Mouse (Mus musculus) embryonic facial prominence, embryonic 15.5 days (tissue): Measurements from ENCODE around the gene Cnih3. TPM values are rescaled to one million over a fixed set of nuclear protein-coding genes. Genes with fewer than 3 reads are reported as not detected.
A peak's percentile ranks its signal among the peaks of the same experiment; 100 is the strongest.

Experiments
- ATAC-seq: fragments of 200-750 bp; cut with Nextera tagmentation; 2 replicates; pipeline ENCODE4 v1.8.0; 2017; ENCODE audit warnings: low read depth, moderate TSS enrichment; ENCODE audit not compliant: insufficient number of reproducible peaks, low FRiP score, low TSS enrichment
- H3K27ac ChIP-seq: fragments of 300-500 bp; sonication (generic); replicated peaks from 2 replicates; pipeline ENCODE4 v1.5.1; 2015; ENCODE audit warnings: mild to moderate bottlenecking, inconsistent platforms
- H3K27me3 ChIP-seq: fragments of 300-500 bp; sonication (generic); 2 replicates; pipeline ENCODE4 v1.6.1; 2015; ENCODE audit warnings: inconsistent platforms
- H3K36me3 ChIP-seq: fragments of 300-500 bp; sonication (generic); 2 replicates; pipeline ENCODE4 v1.6.1; 2015; ENCODE audit warnings: mild to moderate bottlenecking, inconsistent platforms
- H3K4me1 ChIP-seq: fragments of 300-500 bp; sonication (generic); 2 replicates; pipeline ENCODE4 v1.6.1; 2015; ENCODE audit warnings: inconsistent platforms
- H3K4me2 ChIP-seq: fragments of 300-500 bp; sonication (generic); replicated peaks from 2 replicates; pipeline ENCODE4 v1.6.1; 2015; ENCODE audit warnings: mild to moderate bottlenecking, inconsistent platforms
- H3K4me3 ChIP-seq: fragments of 300-500 bp; sonication (generic); replicated peaks from 2 replicates; pipeline ENCODE4 v1.5.1; 2015; ENCODE audit warnings: mild to moderate bottlenecking, inconsistent platforms
- H3K9ac ChIP-seq: fragments of 300-500 bp; sonication (generic); 2 replicates; pipeline ENCODE4 v1.6.1; 2015; ENCODE audit warnings: inconsistent platforms
- H3K9me3 ChIP-seq: fragments of 300-500 bp; sonication (generic); replicated peaks from 2 replicates; pipeline ENCODE4 v1.6.1; 2016; ENCODE audit warnings: inconsistent platforms
- WGBS: fragments of 180-500 bp; shearing (Covaris S2); methylation state at CpG from one replicate; pipeline ENCODE4 v1.1.7; 2015; 5-methylcytosine and 5-hydroxymethylcytosine counted together
- polyA plus RNA-seq: library from polyadenylated mRNA; unstranded; fragments of >200 nt; fragmentation: Nextera tagmentation; extraction: Ambion mirVana; gene quantifications from 2 replicates; pipeline ENCODE4 v1.2.1, GENCODE M21; 2015

The Cnih3 gene
- polyA plus RNA-seq, 1 experiment from 2014 or later = 1.8 TPM

- ATAC-seq = no peak
- H3K9me3 ChIP-seq = no peaks in the 10 kb centered on the region
- no peaks in the 10 kb centered on the region for H3K36me3 ChIP-seq
- H3K27me3 ChIP-seq = peaks cover 59% of the 10 kb centered on the region
- H3K9ac ChIP-seq = peak overlapping the region; percentile 0; the same call in 1 of the 2 replicates
- WGBS = 3% methylated on average over 33 of the region's 33 CpGs
- peak overlapping the region; percentile 90 for H3K4me2 ChIP-seq
- H3K4me3 ChIP-seq = peak overlapping the region; percentile 45
- H3K4me1 ChIP-seq = peaks cover 16% of the 10 kb centered on the region
- H3K27ac ChIP-seq = no peak overlapping the region
Observed at GRCm38 (mm10) chr1:181353200-181354097, 1.0 kb downstream of the Cnih3 start.

- 67% methylated on average over 5 of the region's 5 CpGs for WGBS
- H3K4me1 ChIP-seq = peaks cover 16% of the 10 kb centered on the region
- no peaks in the 10 kb centered on the region for H3K9me3 ChIP-seq
- H3K27ac ChIP-seq = no peak overlapping the region
- no peak overlapping the region for H3K4me2 ChIP-seq
- H3K36me3 ChIP-seq = no peaks in the 10 kb centered on the region
- peaks cover 53% of the 10 kb centered on the region for H3K27me3 ChIP-seq
- H3K9ac ChIP-seq = no peak overlapping the region
- no peak overlapping the region for H3K4me3 ChIP-seq
- ATAC-seq = no peak
Observed at GRCm38 (mm10) chr1:181355683-181356082, 3.3 kb downstream of the Cnih3 start.

- Histone ChIP-seq H3K36me3 (no peaks in the 10 kb centered on the region), H3K4me3 (no peak overlapping the region), H3K4me2 (no peak overlapping the region), H3K4me1 (peaks cover 9% of the 10 kb centered on the region), H3K27ac (no peak overlapping the region), H3K27me3 (peaks cover 31% of the 10 kb centered on the region), H3K9ac (no peak overlapping the region), H3K9me3 (no peaks in the 10 kb centered on the region)
- WGBS = 21% methylated on average over 2 of the region's 2 CpGs
- no peak for ATAC-seq
Observed at GRCm38 (mm10) chr1:181357870-181358269, 5.4 kb downstream of the Cnih3 start.

GRCm38 (mm10) chr1:181358526-181358925, 6.1 kb downstream of the Cnih3 start:
- no peak overlapping the region for H3K4me3 ChIP-seq
- H3K4me1 ChIP-seq = peaks cover 3% of the 10 kb centered on the region
- H3K9me3 ChIP-seq = no peaks in the 10 kb centered on the region
- no peak overlapping the region for H3K27ac ChIP-seq
- ATAC-seq = no peak
- no peak overlapping the region for H3K4me2 ChIP-seq
- H3K9ac ChIP-seq = no peak overlapping the region
- 66% methylated on average over 7 of the region's 7 CpGs for WGBS
- no peaks in the 10 kb centered on the region for H3K36me3 ChIP-seq
- H3K27me3 ChIP-seq = peaks cover 25% of the 10 kb centered on the region

GRCm38 (mm10) chr1:181360732-181361131, 8.3 kb downstream of the Cnih3 start:
- H3K9ac ChIP-seq = no peak overlapping the region
- no peak overlapping the region for H3K4me3 ChIP-seq
- no peak overlapping the region for H3K4me2 ChIP-seq
- H3K27me3 ChIP-seq = 0 out of 2 replicates have a peak, but pooled peaks cover 6% of the 10 kb centered on the region
- H3K36me3 ChIP-seq = no peaks in the 10 kb centered on the region
- no peak overlapping the region for H3K27ac ChIP-seq
- 68% methylated on average over 3 of the region's 3 CpGs for WGBS
- H3K4me1 ChIP-seq = no peaks in the 10 kb centered on the region
- no peak for ATAC-seq
- H3K9me3 ChIP-seq = no peaks in the 10 kb centered on the region

- WGBS = 74% methylated on average over 4 of the region's 4 CpGs
- no peak for ATAC-seq
- Histone ChIP-seq H3K36me3 (no peaks in the 10 kb centered on the region), H3K27me3 (no peaks in the 10 kb centered on the region), H3K4me3 (no peak overlapping the region), H3K4me2 (no peak overlapping the region), H3K4me1 (no peaks in the 10 kb centered on the region), H3K9me3 (no peaks in the 10 kb centered on the region), H3K9ac (no peak overlapping the region), H3K27ac (no peak overlapping the region)
Observed at GRCm38 (mm10) chr1:181364025-181364424, 11.6 kb downstream of the Cnih3 start.

GRCm38 (mm10) chr1:181365376-181365775, 12.9 kb downstream of the Cnih3 start:
- WGBS = 72% methylated on average over 3 of the region's 3 CpGs
- H3K4me3 ChIP-seq = no peak overlapping the region
- no peak overlapping the region for H3K27ac ChIP-seq
- H3K36me3 ChIP-seq = no peaks in the 10 kb centered on the region
- 0 out of 2 replicates have a peak, but pooled peaks have one; percentile 34 for ATAC-seq
- H3K9ac ChIP-seq = no peak overlapping the region
- no peak overlapping the region for H3K4me2 ChIP-seq
- no peaks in the 10 kb centered on the region for H3K9me3 ChIP-seq
- H3K27me3 ChIP-seq = no peaks in the 10 kb centered on the region
- H3K4me1 ChIP-seq = 0 out of 2 replicates have a peak, but pooled peaks cover 3% of the 10 kb centered on the region

- H3K4me3 ChIP-seq = no peak overlapping the region
- H3K36me3 ChIP-seq = no peaks in the 10 kb centered on the region
- WGBS = 39% methylated on average over 3 of the region's 3 CpGs
- H3K4me1 ChIP-seq = 0 out of 2 replicates have a peak, but pooled peaks cover 3% of the 10 kb centered on the region
- no peak for ATAC-seq
- no peak overlapping the region for H3K4me2 ChIP-seq
- H3K9me3 ChIP-seq = no peaks in the 10 kb centered on the region
- H3K27me3 ChIP-seq = no peaks in the 10 kb centered on the region
- H3K27ac ChIP-seq = no peak overlapping the region
- no peak overlapping the region for H3K9ac ChIP-seq
Observed at GRCm38 (mm10) chr1:181368789-181369570, 16.6 kb downstream of the Cnih3 start.

- H3K4me3 ChIP-seq = no peak overlapping the region
Observed at GRCm38 (mm10) chr1:181370370-181370769, 17.9 kb downstream of the Cnih3 start.

DNA sequence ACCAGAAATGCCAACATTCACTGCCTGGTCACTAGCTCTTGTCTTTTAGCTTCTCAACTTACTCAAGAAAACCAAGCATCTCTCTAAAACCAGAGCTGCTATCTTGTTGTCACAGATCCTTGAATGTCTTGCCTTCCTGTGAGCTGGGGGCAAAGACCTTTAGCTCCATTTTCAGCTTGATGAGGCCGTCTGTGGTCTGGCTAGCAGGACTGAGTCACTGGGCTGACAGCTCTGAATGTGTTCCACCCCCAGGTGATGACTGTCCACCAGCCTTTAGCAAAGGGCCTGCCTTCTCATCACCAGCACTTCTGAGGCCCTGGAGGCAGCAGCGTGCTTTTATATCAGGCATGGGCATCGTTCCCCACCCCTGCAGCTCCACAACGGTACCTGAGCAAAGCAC, 18.8 kb downstream of the Cnih3 start:
- ATAC-seq = no peak

More at GRCm38 (mm10) chr1:181370370-181370769, 17.9 kb downstream of the Cnih3 start:
- H3K4me1 ChIP-seq = 0 out of 2 replicates have a peak, but pooled peaks cover 3% of the 10 kb centered on the region
- 33% methylated on average over 3 of the region's 3 CpGs for WGBS
- H3K27ac ChIP-seq = no peak overlapping the region
- peak; percentile 55; the same call in 1 of the 2 replicates for ATAC-seq
- no peaks in the 10 kb centered on the region for H3K27me3 ChIP-seq
- H3K9me3 ChIP-seq = no peaks in the 10 kb centered on the region
- no peaks in the 10 kb centered on the region for H3K36me3 ChIP-seq
- H3K9ac ChIP-seq = no peak overlapping the region
- H3K4me2 ChIP-seq = no peak overlapping the region

DNA sequence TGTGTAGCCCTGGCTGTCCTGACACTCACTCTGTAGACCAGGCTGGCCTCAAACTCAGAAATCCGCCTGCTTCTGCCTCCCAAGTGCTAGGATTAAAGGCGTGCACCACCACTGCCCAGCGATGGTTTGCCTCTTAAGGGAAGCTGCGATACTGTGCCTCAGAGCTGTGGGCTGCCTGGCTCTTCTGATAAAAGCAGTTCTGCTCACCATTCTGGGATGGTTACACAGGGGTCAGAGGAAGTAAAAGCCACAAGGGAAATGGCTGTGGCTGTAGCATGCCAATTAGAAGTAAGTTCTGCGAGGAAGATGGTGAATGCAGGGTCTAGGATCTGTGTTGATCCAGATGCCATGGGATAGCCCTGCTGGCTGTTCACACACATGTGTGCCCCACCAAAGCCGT, 19.9 kb downstream of the Cnih3 start:
- no peaks in the 10 kb centered on the region for H3K36me3 ChIP-seq
- no peak overlapping the region for H3K4me3 ChIP-seq
- H3K4me2 ChIP-seq = no peak overlapping the region
- no peaks in the 10 kb centered on the region for H3K9me3 ChIP-seq
- H3K9ac ChIP-seq = no peak overlapping the region
- ATAC-seq = peak; percentile 48; the same call in 1 of the 2 replicates
- H3K27me3 ChIP-seq = 0 out of 2 replicates have a peak, but pooled peaks cover 2% of the 10 kb centered on the region
- 66% methylated on average over 6 of the region's 6 CpGs for WGBS
- no peak overlapping the region for H3K27ac ChIP-seq
- H3K4me1 ChIP-seq = 0 out of 2 replicates have a peak, but pooled peaks cover 3% of the 10 kb centered on the region

More for the DNA sequence above, 18.8 kb downstream of the Cnih3 start:
- Histone ChIP-seq H3K4me2 (no peak overlapping the region), H3K9ac (no peak overlapping the region), H3K4me3 (no peak overlapping the region), H3K36me3 (no peaks in the 10 kb centered on the region), H3K27me3 (no peaks in the 10 kb centered on the region), H3K27ac (no peak overlapping the region), H3K9me3 (no peaks in the 10 kb centered on the region), H3K4me1 (0 out of 2 replicates have a peak, but pooled peaks cover 3% of the 10 kb centered on the region)
- WGBS = 67% methylated on average over 4 of the region's 4 CpGs
